Mouse (Mus musculus): ENCODE measurements at regions not wholly inside any gene's neighbourhood (a gene's known extent, or its start where the extent isn't known, plus 50 kb on each side); places are given as distances from the start of the nearest gene placed in this dataset.
"Not testable (repeated sequence)": the region's sequence is repeated elsewhere in the genome, so short reads cannot be mapped to it uniquely, and the experiment has no call there.

DNA sequence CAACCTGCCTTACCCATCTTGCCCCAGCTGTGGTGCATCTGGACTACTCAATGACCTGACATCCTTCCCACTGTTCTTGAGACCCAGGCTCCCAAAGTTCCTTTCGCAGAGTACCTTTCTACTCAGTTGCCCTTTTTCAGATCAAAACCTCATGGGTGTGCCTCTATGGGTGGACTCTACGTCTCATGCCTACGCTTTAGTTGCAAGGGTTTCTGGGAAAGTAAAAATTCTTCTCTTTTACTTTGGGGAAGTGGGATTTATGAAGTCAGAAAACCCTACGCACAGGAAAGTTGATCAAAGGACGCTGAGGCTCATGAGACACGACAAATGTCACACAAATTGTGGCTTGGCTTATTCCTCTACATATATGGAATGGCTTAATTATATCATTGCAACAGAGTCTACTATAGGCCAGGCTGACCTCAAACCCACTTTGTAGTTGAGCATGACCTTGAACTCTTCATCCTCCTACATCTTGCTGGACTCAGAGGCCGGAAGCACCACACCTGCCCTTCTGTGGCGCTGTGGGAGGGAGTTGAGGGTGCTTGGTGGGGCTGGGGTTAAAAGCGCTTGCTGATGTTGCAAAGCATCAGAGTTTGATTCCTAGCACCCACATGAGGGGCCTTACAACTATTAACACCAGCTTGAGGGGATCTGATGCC lies 55.1 kb upstream of the Pim1 start:
- H3K36me3 ChIP-seq (ENCODE audit: control insufficient read depth, insufficient read depth, low read length, poor library complexity, severe bottlenecking): no peaks in the 10 kb centered on the region
- H3K27ac ChIP-seq (ENCODE audit: insufficient read depth, low read length): no peak overlapping the region; the same call in 1 of the 2 replicates
- no peak overlapping the region for H3K4me3 ChIP-seq (ENCODE audit: low read depth, low read length)
- no peak for TF ChIP-seq CTCF (IDR thresholded peaks at IDR 0.05; ENCODE audit: low read depth, low read length)
- no peak for TF ChIP-seq EP300 (IDR thresholded peaks at IDR 0.05; ENCODE audit: insufficient read depth, low read depth, low read length)
- no peak for TF ChIP-seq POLR2A (IDR thresholded peaks at IDR 0.05; ENCODE audit: insufficient read depth, low read length)
- no peaks in the 10 kb centered on the region for H3K9me3 ChIP-seq (replicated peaks; ENCODE audit: control insufficient read depth, insufficient read depth, low read length, poor library complexity, severe bottlenecking)
- peaks cover 5% of the 10 kb centered on the region for H3K4me1 ChIP-seq (ENCODE audit: control insufficient read depth, insufficient read depth, low read length)
- no peaks in the 10 kb centered on the region for H3K27me3 ChIP-seq (ENCODE audit: control insufficient read depth, insufficient read depth, low read length, poor library complexity, severe bottlenecking)
- H3K9ac ChIP-seq (ENCODE audit: low read depth, poor library complexity, severe bottlenecking): no peak overlapping the region

GRCm38 (mm10) chr17:29436484-29436870 lies 54.1 kb upstream of the Pim1 start:
- H3K9me3 ChIP-seq (replicated peaks; ENCODE audit: control insufficient read depth, insufficient read depth, low read length, poor library complexity, severe bottlenecking); H3K4me1 ChIP-seq (ENCODE audit: control insufficient read depth, insufficient read depth, low read length); H3K36me3 ChIP-seq (ENCODE audit: control insufficient read depth, insufficient read depth, low read length, poor library complexity, severe bottlenecking); H3K27me3 ChIP-seq (ENCODE audit: control insufficient read depth, insufficient read depth, low read length, poor library complexity, severe bottlenecking): not testable (repeated sequence)
- Histone ChIP-seq H3K9ac (ENCODE audit: low read depth, poor library complexity, severe bottlenecking) (peak overlapping the region; percentile 8), H3K4me3 (ENCODE audit: low read depth, low read length) (peak overlapping the region; percentile 47), H3K27ac (ENCODE audit: insufficient read depth, low read length) (peak overlapping the region; percentile 80)

DNA sequence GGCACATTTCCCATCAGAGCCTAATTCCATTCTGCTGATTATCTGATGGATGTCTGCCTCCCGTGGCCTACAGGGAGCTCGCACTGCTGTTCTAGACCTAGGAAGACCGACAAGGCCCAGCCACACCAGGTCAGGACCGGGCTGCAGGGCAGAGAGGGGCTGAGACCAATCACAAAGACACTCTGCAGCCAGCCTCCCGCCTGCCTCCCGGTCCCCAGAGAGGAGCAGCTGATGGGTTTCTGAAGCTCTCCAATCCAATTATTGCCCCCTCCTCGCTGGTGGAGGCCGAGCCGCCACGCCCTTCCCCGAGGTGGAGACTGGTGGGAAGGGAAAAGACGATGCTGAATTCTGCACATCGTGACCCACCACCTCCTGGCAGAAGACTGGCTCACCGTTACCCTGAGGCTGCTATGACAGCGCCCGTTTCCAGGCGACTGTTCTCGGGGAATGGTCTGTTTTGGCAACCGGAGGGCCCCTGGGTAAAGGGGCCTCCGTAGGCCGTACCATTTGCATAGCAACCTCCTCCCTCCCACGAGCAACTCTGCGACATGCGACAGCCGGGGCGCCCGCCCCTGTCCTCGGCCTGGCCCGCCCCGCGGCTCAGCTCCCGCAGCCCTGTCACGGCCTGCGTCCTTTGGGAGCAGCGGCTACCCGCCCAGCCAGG lies 53.5 kb upstream of the Pim1 start:
- Histone ChIP-seq H3K27me3 (ENCODE audit: control insufficient read depth, insufficient read depth, low read length, poor library complexity, severe bottlenecking) (no peaks in the 10 kb centered on the region), H3K4me3 (ENCODE audit: low read depth, low read length) (peak overlapping the region; percentile 47), H3K9ac (ENCODE audit: low read depth, poor library complexity, severe bottlenecking) (peak overlapping the region; percentile 8), H3K9me3 (replicated peaks; ENCODE audit: control insufficient read depth, insufficient read depth, low read length, poor library complexity, severe bottlenecking) (no peaks in the 10 kb centered on the region), H3K36me3 (ENCODE audit: control insufficient read depth, insufficient read depth, low read length, poor library complexity, severe bottlenecking) (no peaks in the 10 kb centered on the region), H3K4me1 (ENCODE audit: control insufficient read depth, insufficient read depth, low read length) (peaks cover 5% of the 10 kb centered on the region), H3K27ac (ENCODE audit: insufficient read depth, low read length) (peak overlapping the region; percentile 80)
- TF ChIP-seq CTCF (IDR thresholded peaks at IDR 0.05; ENCODE audit: low read depth, low read length): no peak
- TF ChIP-seq EP300 (IDR thresholded peaks at IDR 0.05; ENCODE audit: insufficient read depth, low read depth, low read length): 0 out of 2 replicates have a peak, but pooled peaks have one; percentile 11
- no peak for TF ChIP-seq POLR2A (IDR thresholded peaks at IDR 0.05; ENCODE audit: insufficient read depth, low read length)

- no peak for TF ChIP-seq CTCF (IDR thresholded peaks at IDR 0.05; ENCODE audit: low read depth, low read length)
- no peak for TF ChIP-seq POLR2A (IDR thresholded peaks at IDR 0.05; ENCODE audit: insufficient read depth, low read length)
- Histone ChIP-seq H3K36me3 (ENCODE audit: control insufficient read depth, insufficient read depth, low read length, poor library complexity, severe bottlenecking) (no peaks in the 10 kb centered on the region), H3K4me1 (ENCODE audit: control insufficient read depth, insufficient read depth, low read length) (peaks cover 5% of the 10 kb centered on the region)
Observed at GRCm38 (mm10) chr17:29437535-29438324, 52.8 kb upstream of the Pim1 start.

DNA sequence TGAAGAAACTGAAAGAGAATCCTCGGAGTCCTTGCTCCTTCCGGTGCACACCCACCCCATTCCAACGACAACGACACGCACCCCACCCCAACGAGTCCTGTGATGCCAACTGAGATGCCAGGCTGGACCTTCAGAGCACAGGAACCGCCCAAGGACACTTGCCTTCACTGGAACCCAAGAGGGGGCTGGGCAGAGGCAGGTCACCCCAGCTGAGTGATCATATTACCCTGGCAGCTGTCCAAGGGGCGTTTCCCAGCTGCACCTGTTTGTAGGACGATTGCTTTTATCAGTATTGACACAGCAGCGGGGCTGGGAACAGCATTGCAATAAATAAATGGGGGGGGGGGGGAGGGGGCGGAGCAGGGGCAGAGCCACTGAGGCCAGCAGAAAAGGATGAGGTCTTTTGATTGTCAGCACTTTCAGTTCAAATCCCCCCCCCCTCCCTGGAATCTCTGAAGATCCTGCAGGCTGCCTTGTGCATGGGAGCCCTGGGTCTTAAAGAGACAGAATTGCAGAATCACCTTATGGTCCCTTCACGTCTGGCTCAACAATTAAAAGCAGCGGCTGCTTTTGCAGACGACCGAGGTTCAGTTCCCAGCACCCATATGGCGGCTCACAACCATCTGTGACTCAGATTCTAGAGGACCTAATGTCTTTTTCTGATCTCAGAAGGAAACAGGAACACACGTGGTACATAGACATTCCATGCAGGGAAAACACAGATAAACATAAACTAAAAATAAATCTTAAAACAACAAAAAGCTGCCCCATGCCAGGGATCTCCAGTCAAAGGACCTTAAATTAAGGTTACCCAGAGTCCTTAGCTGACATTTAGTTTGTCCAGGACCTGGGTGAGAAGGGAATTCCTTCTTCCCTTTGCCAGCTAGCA lies 52.0 kb upstream of the Pim1 start:
- TF ChIP-seq EP300 (IDR thresholded peaks at IDR 0.05; ENCODE audit: insufficient read depth, low read depth, low read length): peak; percentile 94
- TF ChIP-seq POLR2A (IDR thresholded peaks at IDR 0.05; ENCODE audit: insufficient read depth, low read length): no peak
- TF ChIP-seq CTCF (IDR thresholded peaks at IDR 0.05; ENCODE audit: low read depth, low read length): no peak
- Histone ChIP-seq H3K36me3 (ENCODE audit: control insufficient read depth, insufficient read depth, low read length, poor library complexity, severe bottlenecking) (no peaks in the 10 kb centered on the region), H3K9me3 (replicated peaks; ENCODE audit: control insufficient read depth, insufficient read depth, low read length, poor library complexity, severe bottlenecking) (no peaks in the 10 kb centered on the region), H3K27ac (ENCODE audit: insufficient read depth, low read length) (peak overlapping the region; percentile 34; the same call in 1 of the 2 replicates), H3K4me3 (ENCODE audit: low read depth, low read length) (peak overlapping the region; percentile 23; the same call in 1 of the 2 replicates), H3K27me3 (ENCODE audit: control insufficient read depth, insufficient read depth, low read length, poor library complexity, severe bottlenecking) (no peaks in the 10 kb centered on the region), H3K4me1 (ENCODE audit: control insufficient read depth, insufficient read depth, low read length) (peaks cover 5% of the 10 kb centered on the region), H3K9ac (ENCODE audit: low read depth, poor library complexity, severe bottlenecking) (no peak overlapping the region)

More at GRCm38 (mm10) chr17:29437535-29438324, 52.8 kb upstream of the Pim1 start:
- Histone ChIP-seq H3K9ac (ENCODE audit: low read depth, poor library complexity, severe bottlenecking) (peak overlapping the region; percentile 8), H3K4me3 (ENCODE audit: low read depth, low read length) (peak overlapping the region; percentile 47), H3K27ac (ENCODE audit: insufficient read depth, low read length) (peak overlapping the region; percentile 36; the same call in 1 of the 2 replicates), H3K9me3 (replicated peaks; ENCODE audit: control insufficient read depth, insufficient read depth, low read length, poor library complexity, severe bottlenecking) (no peaks in the 10 kb centered on the region), H3K27me3 (ENCODE audit: control insufficient read depth, insufficient read depth, low read length, poor library complexity, severe bottlenecking) (no peaks in the 10 kb centered on the region)
